Mouse (Mus musculus): Measurements from ENCODE around the gene Gltpd2. TPM values are rescaled to one million over a fixed set of nuclear protein-coding genes. Genes with fewer than 3 reads are reported as not detected.

The Gltpd2 gene
- total and polyA plus RNA-seq, 3 experiments, result 0.06 TPM; not detected in 2

- Histone ChIP-seq H3K4me3 (ENCODE audit: control insufficient read depth in 1 of 2, insufficient read depth in 1 of 2, low read depth in 2 of 2, low read length in 2 of 2) (no peak overlapping the region), H3K27ac (ENCODE audit: control insufficient read depth, low read depth, low read length) (no peak overlapping the region), H3K79me2 (ENCODE audit: control insufficient read depth, insufficient read depth, low read length, poor library complexity) (no peaks in the 10 kb centered on the region), H3K4me1 (ENCODE audit: control insufficient read depth in 1 of 2, insufficient read depth in 2 of 2, low read length in 2 of 2) (no peaks in the 10 kb centered on the region), H3K9ac (ENCODE audit: control insufficient read depth, low read depth, low read length, poor library complexity, severe bottlenecking) (no peak overlapping the region), H3K36me3 (ENCODE audit: control insufficient read depth in 1 of 2, insufficient read depth in 2 of 2, low read length in 2 of 2) (no peaks in the 10 kb centered on the region), H3K9me3 (replicated peaks; ENCODE audit: insufficient read depth, low read length) (no peaks in the 10 kb centered on the region), H3K27me3 (ENCODE audit: control insufficient read depth in 1 of 2, insufficient read depth in 2 of 2, low read length in 2 of 2) (peaks cover 22 to 43% of the 10 kb centered on the region in 2 experiments)
- TF ChIP-seq GABPA (IDR thresholded peaks at IDR 0.05; ENCODE audit: low read depth, low read length) (no peak), RAD21 (IDR thresholded peaks at IDR 0.05; ENCODE audit: low read depth, low read length) (no peak), NELFE (IDR thresholded peaks at IDR 0.05; ENCODE audit: low read depth, low read length) (no peak), MEF2A (IDR thresholded peaks at IDR 0.05; ENCODE audit: extremely low read depth, insufficient replicate concordance, low read depth, low read length, poor library complexity, severe bottlenecking) (no peak), SIN3A (IDR thresholded peaks at IDR 0.05; ENCODE audit: low read length) (no peak), MYB (IDR thresholded peaks at IDR 0.05; ENCODE audit: low read depth, low read length) (no peak), E2F4 (IDR thresholded peaks at IDR 0.05; ENCODE audit: borderline replicate concordance, low read depth, low read length) (no peak), RCOR1 (IDR thresholded peaks at IDR 0.05; ENCODE audit: low read depth, low read length) (no peak; the same call in 1 of the 2 replicates), JUND (IDR thresholded peaks at IDR 0.05; ENCODE audit: low read depth, low read length) (no peak), USF2 (IDR thresholded peaks at IDR 0.05; ENCODE audit: borderline replicate concordance in 1 of 2, insufficient read depth in 1 of 2, low read depth in 1 of 2, low read length in 2 of 2) (no peak), UBTF (IDR thresholded peaks at IDR 0.05; ENCODE audit: borderline replicate concordance, insufficient read depth, low read depth, low read length) (no peak), ZNF384 (IDR thresholded peaks at IDR 0.05; ENCODE audit: low read depth, low read length) (no peak), POLR2AphosphoS2 (IDR thresholded peaks at IDR 0.05; ENCODE audit: low read length) (no peak), CHD2 (IDR thresholded peaks at IDR 0.05; ENCODE audit: low read length) (no peak), ETS1 (IDR thresholded peaks at IDR 0.05; ENCODE audit: low read depth, low read length) (no peak), CHD1 (IDR thresholded peaks at IDR 0.05; ENCODE audit: low read depth, low read length) (no peak), TCF12 (IDR thresholded peaks at IDR 0.05; ENCODE audit: low read depth, low read length) (no peak), ELF1 (IDR thresholded peaks at IDR 0.05; ENCODE audit: low read depth, low read length) (no peak)
- DNase-seq (ENCODE audit: low read depth, low spot score), result peak; percentile 31
These were observed 29.3 kb upstream of the Gltpd2 start for GRCm38 (mm10) chr11:70489684-70490083.

GRCm38 (mm10) chr11:70499566-70500475 is 19.2 kb upstream of the Gltpd2 start:
- H3K4me1 ChIP-seq (ENCODE audit: control insufficient read depth in 1 of 2, insufficient read depth in 2 of 2, low read length in 2 of 2), result peaks cover 0 to 2% of the 10 kb centered on the region in 2 experiments; a peak in 2 of 4 replicates
- no peak for TF ChIP-seq MAX (IDR thresholded peaks at IDR 0.05; ENCODE audit: low read length)
- no peak for TF ChIP-seq CHD2 (IDR thresholded peaks at IDR 0.05; ENCODE audit: low read length)
- peak in 1 of 3 experiments; percentile 39; a peak in 2 of 6 replicates for TF ChIP-seq CTCF (IDR thresholded peaks at IDR 0.05 in 2 of 3, conservative IDR thresholded peaks at IDR 0.05 in 1 of 3; ENCODE audit: control insufficient read depth in 1 of 3, insufficient read depth in 1 of 3, low read depth in 2 of 3, low read length in 3 of 3, poor library complexity in 1 of 3, severe bottlenecking in 1 of 3)
- TF ChIP-seq GATA1 (IDR thresholded peaks at IDR 0.05; ENCODE audit: low read depth, low read length), result no peak
- no peak for TF ChIP-seq USF1 (IDR thresholded peaks at IDR 0.05; ENCODE audit: low read depth, low read length)
- no peak for TF ChIP-seq TCF12 (IDR thresholded peaks at IDR 0.05; ENCODE audit: low read depth, low read length)
- no peak for TF ChIP-seq E2F4 (IDR thresholded peaks at IDR 0.05; ENCODE audit: borderline replicate concordance, low read depth, low read length)
- TF ChIP-seq TAL1 (IDR thresholded peaks at IDR 0.05; ENCODE audit: low read length), result no peak
- no peak for TF ChIP-seq MYC (IDR thresholded peaks at IDR 0.05; ENCODE audit: low read depth, low read length)
- TF ChIP-seq RAD21 (IDR thresholded peaks at IDR 0.05; ENCODE audit: low read depth, low read length), result peak; percentile 23
- TF ChIP-seq TBP (IDR thresholded peaks at IDR 0.05; ENCODE audit: low read depth, low read length), result no peak
- no peak for TF ChIP-seq CHD1 (IDR thresholded peaks at IDR 0.05; ENCODE audit: low read depth, low read length)
- no peak for TF ChIP-seq NRF1 (IDR thresholded peaks at IDR 0.05; ENCODE audit: insufficient read depth, low read depth, low read length, poor library complexity, severe bottlenecking)
- no peak for TF ChIP-seq NELFE (IDR thresholded peaks at IDR 0.05; ENCODE audit: low read depth, low read length)
- no peak for TF ChIP-seq MAZ (IDR thresholded peaks at IDR 0.05; ENCODE audit: low read depth, low read length)
- peak; percentile 50 for TF ChIP-seq SMC3 (IDR thresholded peaks at IDR 0.05; ENCODE audit: low read depth, low read length)
- no peak for TF ChIP-seq JUND (IDR thresholded peaks at IDR 0.05; ENCODE audit: low read depth, low read length)
- TF ChIP-seq ETS1 (IDR thresholded peaks at IDR 0.05; ENCODE audit: low read depth, low read length), result no peak
- H3K36me3 ChIP-seq (ENCODE audit: control insufficient read depth in 1 of 2, insufficient read depth in 2 of 2, low read length in 2 of 2), result peaks cover 0 to 2% of the 10 kb centered on the region in 2 experiments; a peak in 1 of 4 replicates
- H3K27me3 ChIP-seq (ENCODE audit: control insufficient read depth in 1 of 2, insufficient read depth in 2 of 2, low read length in 2 of 2), result peaks cover 13 to 19% of the 10 kb centered on the region in 2 experiments
- DNase-seq (ENCODE audit: low read depth, low spot score), result no peak
- H3K27ac ChIP-seq (ENCODE audit: control insufficient read depth, low read depth, low read length), result no peak overlapping the region
- no peaks in the 10 kb centered on the region for H3K79me2 ChIP-seq (ENCODE audit: control insufficient read depth, insufficient read depth, low read length, poor library complexity)
- H3K9ac ChIP-seq (ENCODE audit: control insufficient read depth, low read depth, low read length, poor library complexity, severe bottlenecking), result no peak overlapping the region
- no peak overlapping the region for H3K4me3 ChIP-seq (ENCODE audit: control insufficient read depth in 1 of 2, insufficient read depth in 1 of 2, low read depth in 2 of 2, low read length in 2 of 2)
- no peaks in the 10 kb centered on the region for H3K9me3 ChIP-seq (replicated peaks; ENCODE audit: insufficient read depth, low read length)

Measured in MEL (cell line).